Mouse (Mus musculus) cerebellum, adult 2 months (tissue): Measurements from ENCODE around the gene Coq5. TPM values are rescaled to one million over a fixed set of nuclear protein-coding genes. Genes with fewer than 3 reads are reported as not detected.

Experiments
- DNase-seq, 2 experiments: peaks; one replicate each; pipeline ENCODE4 v3.0.0; 2021
- H3K27ac ChIP-seq: fragments of 200-500 bp; 2 replicates; pipeline ENCODE4 v1.5.1; 2012; ENCODE audit warnings: low read length, control low read depth, inconsistent platforms; ENCODE audit not compliant: insufficient read depth
- H3K27me3 ChIP-seq: fragments of 200-500 bp; 2 replicates; pipeline ENCODE4 v1.6.1; 2012; ENCODE audit warnings: inconsistent platforms, mild to moderate bottlenecking, low read length, moderate library complexity; ENCODE audit not compliant: control insufficient read depth, insufficient read depth
- H3K4me1 ChIP-seq: fragments of 200-500 bp; 2 replicates; pipeline ENCODE4 v1.6.1; 2011; ENCODE audit warnings: low read length; ENCODE audit not compliant: control insufficient read depth, insufficient read depth
- H3K4me3 ChIP-seq: fragments of 200-500 bp; replicated peaks from 2 replicates; pipeline ENCODE3; 2011; ENCODE audit warnings: mild to moderate bottlenecking, low read depth, low read length, control low read depth; ENCODE audit not compliant: insufficient read depth
- CTCF ChIP-seq: fragments of 200-500 bp; IDR thresholded peaks from 2 replicates; pipeline ENCODE4 v1.5.1; 2011; ENCODE audit warnings: low read depth, mild to moderate bottlenecking, control low read depth, low read length, moderate library complexity, borderline replicate concordance; ENCODE audit not compliant: insufficient read depth
- POLR2A ChIP-seq: fragments of 200-500 bp; IDR thresholded peaks from 2 replicates; pipeline ENCODE4 v1.6.1; 2011; ENCODE audit warnings: low read length, control low read depth, borderline replicate concordance; ENCODE audit not compliant: insufficient read depth
- WGBS: fragments of 180-500 bp; shearing (Covaris S2); methylation state at CpG from one replicate; pipeline ENCODE4 v1.1.7; 2018; 5-methylcytosine and 5-hydroxymethylcytosine counted together
- polyA plus RNA-seq: library from polyadenylated mRNA; depleted of rRNA; stranded (reverse); fragments of >200 nt; gene quantifications from 2 replicates; pipeline ENCODE4 v1.2.3, GENCODE M21; 2012; rRNA removed

The Coq5 gene
- polyA plus RNA-seq, 1 experiment, result 39.8 TPM

DNA sequence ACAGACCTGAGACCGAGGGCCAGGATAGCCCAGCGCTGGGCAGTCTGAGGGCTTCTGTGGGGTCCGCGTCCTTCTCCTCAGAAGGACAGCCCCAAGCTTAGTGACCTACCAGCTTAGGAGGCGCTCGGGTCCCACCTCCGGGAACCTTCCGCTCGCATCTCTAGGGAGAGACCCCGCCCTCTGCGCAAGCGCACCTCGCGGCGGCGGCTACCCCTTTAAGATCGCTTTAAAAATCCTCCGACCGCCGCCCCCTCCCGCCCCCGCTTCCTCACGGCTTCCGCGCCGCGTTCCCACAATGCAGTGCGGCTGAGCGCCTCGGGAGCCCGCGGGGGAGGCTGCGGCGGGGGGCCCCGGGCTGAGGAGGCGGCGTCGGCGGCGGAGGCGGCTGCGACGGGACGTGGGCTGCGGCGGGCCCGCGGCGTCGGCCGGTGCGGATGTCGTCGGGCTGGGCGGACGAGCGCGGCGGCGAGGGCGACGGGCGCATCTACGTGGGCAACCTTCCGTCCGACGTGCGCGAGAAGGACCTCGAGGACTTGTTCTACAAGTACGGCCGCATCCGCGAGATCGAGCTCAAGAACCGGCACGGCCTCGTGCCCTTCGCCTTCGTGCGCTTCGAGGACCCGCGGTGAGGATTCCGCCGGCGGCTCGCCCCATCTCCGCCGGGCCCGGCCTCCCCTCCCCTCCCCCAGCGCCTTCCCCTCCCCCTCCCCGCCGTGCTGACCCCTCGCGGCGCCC lies 47.6 kb downstream of the Coq5 start, which contains the start of gene Srsf9:
Gene Srsf9, plus strand, starts transcription at position 303 of the 735 bp plus-strand sequence.
- under 1% methylated on average over 88 of the region's 97 CpGs for WGBS
- DNase-seq, result peak; percentile 96 to 97

DNA sequence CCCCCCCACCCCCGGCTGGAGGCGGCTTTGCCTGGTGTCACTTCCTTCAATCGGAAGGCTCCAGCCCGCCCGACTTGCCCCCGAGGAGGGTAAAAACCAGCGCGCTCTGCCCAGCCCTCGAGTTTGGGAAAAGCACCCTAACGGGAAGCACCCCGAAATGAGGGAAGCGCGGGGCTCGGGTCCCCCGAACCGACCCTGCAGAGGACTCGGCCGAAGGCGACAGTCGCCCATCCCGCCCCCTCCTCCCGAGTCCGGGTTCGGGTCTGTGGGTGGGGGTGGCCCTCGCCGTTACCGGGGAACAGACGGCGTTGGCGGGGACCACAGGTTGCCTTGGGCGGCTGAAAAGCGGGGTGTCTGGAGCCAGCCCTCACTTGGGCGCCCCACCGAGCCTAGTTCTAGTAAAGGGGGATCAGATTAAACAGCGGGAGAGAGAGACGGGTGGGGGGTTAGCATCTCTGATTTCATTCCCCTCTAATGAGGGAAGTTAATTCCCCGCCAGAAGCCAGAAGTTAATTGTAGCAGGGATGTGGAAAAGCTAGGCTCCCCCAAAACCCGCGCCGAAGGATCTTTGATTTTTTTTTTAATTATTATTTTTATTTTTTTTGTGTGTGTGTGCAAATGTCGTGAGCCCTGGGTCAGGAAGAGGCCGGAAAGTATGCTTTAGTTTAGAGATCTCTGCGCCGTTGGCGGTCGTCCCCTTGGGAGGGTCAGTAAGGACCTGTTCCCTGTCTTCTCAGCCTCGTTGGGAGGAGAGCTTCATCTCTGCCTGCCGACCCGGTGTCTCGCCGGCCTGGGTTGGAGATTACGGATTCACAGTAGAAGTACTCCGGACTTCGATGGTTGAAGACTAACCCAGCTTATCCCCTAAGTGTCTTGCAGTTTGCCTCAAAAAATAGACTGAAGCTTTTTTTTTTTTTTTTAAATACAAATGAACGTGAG lies 48.4 kb downstream of the Coq5 start:
- Histone ChIP-seq H3K27me3 (no peaks in the 10 kb centered on the region), H3K27ac (0 out of 2 replicates have a peak overlapping the region, but pooled peaks have one; percentile 51), H3K4me1 (peaks cover 12% of the 10 kb centered on the region), H3K4me3 (peak overlapping the region; percentile 78)
- TF ChIP-seq POLR2A (no peak), CTCF (no peak)
- DNase-seq, result peak; percentile 49 to 59
- under 1% methylated on average over 55 of the region's 55 CpGs for WGBS

More for the DNA sequence above, 47.6 kb downstream of the Coq5 start, which contains the start of gene Srsf9:
- Histone ChIP-seq H3K27ac (peak within 1 kb of the TSS; percentile 76), H3K27me3 (no peaks in the 10 kb centered on the region), H3K4me1 (peaks cover 12% of the 10 kb centered on the region), H3K4me3 (peak within 1 kb of the TSS; percentile 78)
- no peak for TF ChIP-seq CTCF
- peak; percentile 78 for TF ChIP-seq POLR2A

DNA sequence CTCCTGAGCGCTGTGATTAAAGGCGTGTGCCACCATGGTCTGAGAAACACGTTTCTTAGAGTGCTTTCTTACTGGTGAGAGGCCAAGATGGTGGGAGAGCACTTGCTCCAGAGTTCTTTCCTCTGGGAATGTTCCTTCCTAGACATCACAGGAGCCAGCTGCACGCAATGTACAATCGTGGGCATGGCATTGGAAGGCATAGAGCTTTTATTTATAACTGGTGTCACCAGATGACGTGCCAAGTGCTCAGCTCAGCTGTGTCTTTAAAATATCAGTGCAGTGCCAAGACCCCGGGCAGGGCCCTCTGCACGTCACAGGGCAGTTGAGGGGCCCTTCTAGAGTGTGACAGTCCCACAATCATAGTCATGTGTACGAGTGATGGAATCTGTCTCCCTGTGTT lies 51.5 kb downstream of the Coq5 start:
- DNase-seq, result no peak
- WGBS, result 44% methylated on average over 9 of the region's 9 CpGs
- H3K27ac ChIP-seq, result no peak overlapping the region
- H3K4me3 ChIP-seq, result no peak overlapping the region
- TF ChIP-seq POLR2A, result no peak
- TF ChIP-seq CTCF, result no peak
- peaks cover 8% of the 10 kb centered on the region for H3K4me1 ChIP-seq
- H3K27me3 ChIP-seq, result no peaks in the 10 kb centered on the region

GRCm38 (mm10) chr5:115333626-115334025 lies 54.2 kb downstream of the Coq5 start:
- WGBS, result 58% methylated on average over 3 of the region's 3 CpGs
- H3K4me3 ChIP-seq, result no peak overlapping the region
- peaks cover 8% of the 10 kb centered on the region for H3K4me1 ChIP-seq
- no peak for DNase-seq
- no peak for TF ChIP-seq CTCF
- TF ChIP-seq POLR2A, result no peak
- no peak overlapping the region for H3K27ac ChIP-seq
- H3K27me3 ChIP-seq, result no peaks in the 10 kb centered on the region

DNA sequence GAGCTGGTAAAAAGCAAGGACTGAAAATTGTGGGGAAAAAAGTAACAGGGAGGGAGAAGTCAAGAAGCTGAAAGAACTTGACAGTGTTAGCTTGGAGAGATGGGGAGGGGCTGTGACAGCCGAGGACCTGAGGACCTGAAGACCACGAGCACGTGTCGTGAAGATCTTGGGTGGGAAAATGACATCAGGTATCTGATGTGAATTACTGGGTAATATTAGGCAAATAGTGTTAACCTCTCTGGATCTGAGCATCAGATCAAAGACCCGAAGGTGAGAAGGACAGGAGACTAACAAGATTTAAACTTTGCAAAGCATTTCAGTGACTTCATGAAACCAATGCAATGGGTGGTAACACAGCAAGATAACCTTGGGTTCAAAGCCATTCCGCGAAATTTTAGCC lies 60.5 kb downstream of the Coq5 start:
- no peak for DNase-seq
- no peak overlapping the region for H3K27ac ChIP-seq
- H3K4me3 ChIP-seq, result peak overlapping the region; percentile 21
- H3K27me3 ChIP-seq, result no peaks in the 10 kb centered on the region
- peaks cover 4% of the 10 kb centered on the region; the same call in 1 of the 2 replicates for H3K4me1 ChIP-seq
- 16% methylated on average over 7 of the region's 7 CpGs for WGBS
- TF ChIP-seq POLR2A, result no peak
- no peak for TF ChIP-seq CTCF

DNA sequence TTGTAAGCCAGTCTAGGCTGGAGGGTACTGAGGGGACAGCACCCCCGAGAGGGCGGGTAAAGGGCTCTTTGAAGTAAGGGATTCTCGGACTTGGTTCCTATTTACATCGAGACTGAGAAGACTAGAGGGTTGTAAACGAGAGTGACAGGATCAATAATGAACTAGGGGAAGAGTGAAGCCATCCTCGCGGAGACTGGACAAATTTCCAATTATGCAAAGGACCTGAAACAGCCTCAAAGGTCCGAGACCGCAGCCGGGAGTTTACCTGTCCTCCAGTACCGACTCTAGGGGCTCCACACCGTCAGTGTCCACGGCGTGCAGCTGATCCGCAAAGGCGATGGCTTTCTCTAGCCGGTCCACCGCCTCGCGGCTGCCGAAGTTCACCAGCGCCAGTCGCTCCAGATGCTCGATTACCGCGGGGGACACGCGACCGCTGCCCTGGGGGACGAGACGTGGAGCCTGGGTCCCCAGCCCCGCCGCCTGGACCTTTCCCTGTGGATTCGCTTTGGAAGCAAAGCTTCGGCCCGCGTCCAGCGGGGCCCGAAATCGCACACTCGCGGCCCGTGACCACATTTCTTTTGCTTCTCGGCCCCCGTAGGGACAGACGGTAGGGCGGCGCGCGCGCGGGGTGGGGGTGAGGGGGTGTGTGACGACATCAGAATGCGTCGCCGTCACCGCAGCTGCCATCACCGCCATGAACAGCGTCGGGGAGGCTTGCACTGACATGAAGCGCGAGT lies 61.3 kb downstream of the Coq5 start, which contains the start of the genes Gatc and Triap1:
Gene Gatc, minus strand, starts transcription at position 602 of the 737 bp plus-strand sequence.
Gene Triap1, plus strand, starts transcription at position 649 of the 737 bp plus-strand sequence.
- under 1% methylated on average over 62 of the region's 62 CpGs for WGBS
- peak; percentile 90 to 94 for DNase-seq
- Histone ChIP-seq H3K27me3 (no peaks in the 10 kb centered on the region), H3K4me3 (peak within 1 kb of the TSS; percentile 84), H3K27ac (peak within 1 kb of the TSS; percentile 73), H3K4me1 (peaks cover 4% of the 10 kb centered on the region; the same call in 1 of the 2 replicates)
- TF ChIP-seq CTCF, result no peak
- TF ChIP-seq POLR2A, result peak; percentile 84

GRCm38 (mm10) chr5:115341314-115342165 lies 62.1 kb downstream of the Coq5 start:
- 9% methylated on average over 36 of the region's 36 CpGs for WGBS
- H3K4me3 ChIP-seq, result peak overlapping the region; percentile 84
- H3K27me3 ChIP-seq, result no peaks in the 10 kb centered on the region
- no peak overlapping the region for H3K27ac ChIP-seq
- TF ChIP-seq POLR2A (no peak), CTCF (no peak)
- DNase-seq, result no peak
- peaks cover 4% of the 10 kb centered on the region; the same call in 1 of the 2 replicates for H3K4me1 ChIP-seq

Other genes with a start within 250 kb of the Coq5 start
- not detected in 2 replicates for gene Gm10401, start 181.4 kb upstream of the Coq5 start, polyA plus RNA-seq
- 14.9 and 16.1 TPM in 2 replicates for gene Acads, start 160.3 kb upstream of the Coq5 start, polyA plus RNA-seq
- gene Unc119b, start 144.7 kb upstream of the Coq5 start, polyA plus RNA-seq, result 34.0 and 36.1 TPM in 2 replicates
- gene Mlec, start 121.5 kb upstream of the Coq5 start, polyA plus RNA-seq, result 66.0 and 80.2 TPM in 2 replicates
- 278 and 294 TPM in 2 replicates for gene Cabp1, start 85.3 kb upstream of the Coq5 start, polyA plus RNA-seq
- gene Pop5, start 43.8 kb upstream of the Coq5 start, polyA plus RNA-seq, result 168 and 177 TPM in 2 replicates
- 141 and 151 TPM in 2 replicates for gene Rnf10, start 6.8 kb upstream of the Coq5 start, polyA plus RNA-seq
- gene Dynll1, start 21.3 kb downstream of the Coq5 start, polyA plus RNA-seq, result 381 and 416 TPM in 2 replicates
- gene Srsf9, start 47.5 kb downstream of the Coq5 start, polyA plus RNA-seq, result 60.1 and 65.0 TPM in 2 replicates
- 32.8 and 33.6 TPM in 2 replicates for gene Gatc, start 61.5 kb downstream of the Coq5 start, polyA plus RNA-seq
- gene Triap1, start 61.6 kb downstream of the Coq5 start, polyA plus RNA-seq, result 29.7 and 30.3 TPM in 2 replicates
- gene Cox6a1, start 69.3 kb downstream of the Coq5 start, polyA plus RNA-seq, result 2,268 and 2,327 TPM in 2 replicates
- 56.5 and 60.4 TPM in 2 replicates for gene Msi1, start 149.9 kb downstream of the Coq5 start, polyA plus RNA-seq
- gene Pla2g1b, start 186.6 kb downstream of the Coq5 start, polyA plus RNA-seq, result not detected in 2 replicates
- gene Sirt4, start 205.1 kb downstream of the Coq5 start, polyA plus RNA-seq, result 114 and 122 TPM in 2 replicates
- gene Pxn, start 227.0 kb downstream of the Coq5 start, polyA plus RNA-seq, result 194 and 240 TPM in 2 replicates